Mouse (Mus musculus): ENCODE data around the gene AW822073. TPM values are rescaled to one million over a fixed set of nuclear protein-coding genes. Genes with fewer than 3 reads are reported as not detected.

The AW822073 gene
- total RNA-seq, 1 experiment = 2.2 TPM

DNA sequence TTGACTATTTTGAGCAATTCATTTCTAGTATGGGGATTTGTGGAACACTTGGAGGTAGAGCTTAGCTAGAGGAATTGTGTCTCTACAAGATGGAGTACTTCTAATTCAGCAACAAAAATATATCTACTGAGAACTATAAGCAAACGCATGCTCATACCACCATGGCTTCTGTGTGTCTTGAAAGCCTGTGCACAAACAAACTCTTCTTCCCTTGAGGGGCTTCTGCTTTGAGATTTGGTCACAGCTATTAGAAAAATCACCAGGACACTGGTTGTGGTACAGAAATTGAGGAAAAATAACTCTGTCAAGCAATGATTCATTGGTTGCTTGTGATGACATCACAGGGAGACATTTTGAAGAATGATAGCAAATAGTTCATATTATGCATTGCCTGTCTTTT is 9.4 kb downstream of the AW822073 start:
- no peak for TF ChIP-seq ZC3H11A (IDR thresholded peaks at IDR 0.05; ENCODE audit: borderline replicate concordance, low read depth, low read length)
- TF ChIP-seq ZNF384 (IDR thresholded peaks at IDR 0.05; ENCODE audit: low read depth, low read length) = no peak
- TF ChIP-seq HCFC1 (IDR thresholded peaks at IDR 0.05; ENCODE audit: borderline replicate concordance, insufficient read depth, low read length) = no peak
- TF ChIP-seq CHD2 (IDR thresholded peaks at IDR 0.05; ENCODE audit: low read depth, low read length) = no peak
- TF ChIP-seq MAFK (IDR thresholded peaks at IDR 0.05; ENCODE audit: insufficient read depth, low read depth, low read length) = no peak
- Histone ChIP-seq H3K9me3 (ENCODE audit: control insufficient read depth, insufficient read depth, low read depth, low read length) (no peaks in the 10 kb centered on the region), H3K9ac (ENCODE audit: insufficient read depth, low read depth, low read length, poor library complexity, severe bottlenecking) (no peak overlapping the region), H3K4me3 (ENCODE audit: insufficient read depth in 1 of 2, low read depth in 1 of 2, low read length in 2 of 2, poor library complexity in 1 of 2, severe bottlenecking in 1 of 2) (no peak overlapping the region), H3K27ac (ENCODE audit: insufficient read depth, low read depth, low read length, poor library complexity, severe bottlenecking) (no peak overlapping the region), H3K36me3 (ENCODE audit: control insufficient read depth, insufficient read depth, low read length, poor library complexity, severe bottlenecking) (no peaks in the 10 kb centered on the region), H3K4me1 (ENCODE audit: control insufficient read depth in 2 of 2, insufficient read depth in 2 of 2, low read length in 2 of 2, poor library complexity in 1 of 2) (no peaks in the 10 kb centered on the region)
- no peak for DNase-seq (ENCODE audit: low read depth, low spot score)
- in situ Hi-C loops (cut with MboI; ENCODE audit: low sequenced_read_pairs in 2 of 2, unreplicated experiment in 2 of 2) = no loop called here

DNA sequence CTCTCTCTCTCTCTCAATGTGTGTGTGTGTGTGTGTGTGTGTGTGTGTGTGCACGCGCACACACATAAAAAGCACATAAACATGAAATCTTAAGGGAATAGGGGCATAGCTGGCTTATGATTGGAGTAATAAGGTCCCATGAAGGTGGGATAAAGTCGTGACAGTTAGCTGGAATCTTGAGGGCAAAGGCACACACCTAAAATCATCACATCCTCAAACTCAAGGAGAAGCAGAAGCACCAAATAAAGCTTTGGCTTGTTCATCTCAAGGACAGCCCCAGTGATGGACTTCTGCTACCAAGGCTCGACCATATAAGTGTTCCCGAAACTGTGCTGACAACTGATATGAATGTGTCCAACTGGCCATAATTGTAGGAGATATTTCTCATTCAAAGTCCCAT is 9.8 kb downstream of the AW822073 start:
- Histone ChIP-seq H3K9me3 (ENCODE audit: control insufficient read depth, insufficient read depth, low read depth, low read length) (no peaks in the 10 kb centered on the region), H3K9ac (ENCODE audit: insufficient read depth, low read depth, low read length, poor library complexity, severe bottlenecking) (no peak overlapping the region), H3K36me3 (ENCODE audit: control insufficient read depth, insufficient read depth, low read length, poor library complexity, severe bottlenecking) (no peaks in the 10 kb centered on the region), H3K27ac (ENCODE audit: insufficient read depth, low read depth, low read length, poor library complexity, severe bottlenecking) (no peak overlapping the region), H3K4me1 (ENCODE audit: control insufficient read depth in 2 of 2, insufficient read depth in 2 of 2, low read length in 2 of 2, poor library complexity in 1 of 2) (no peaks in the 10 kb centered on the region), H3K4me3 (ENCODE audit: insufficient read depth in 1 of 2, low read depth in 1 of 2, low read length in 2 of 2, poor library complexity in 1 of 2, severe bottlenecking in 1 of 2) (no peak overlapping the region)
- no peak for DNase-seq (ENCODE audit: low read depth, low spot score)
- no peak for TF ChIP-seq ZC3H11A (IDR thresholded peaks at IDR 0.05; ENCODE audit: borderline replicate concordance, low read depth, low read length)
- no peak for TF ChIP-seq MAFK (IDR thresholded peaks at IDR 0.05; ENCODE audit: insufficient read depth, low read depth, low read length)
- in situ Hi-C loops (cut with MboI; ENCODE audit: low sequenced_read_pairs in 2 of 2, unreplicated experiment in 2 of 2) = no loop called here

DNA sequence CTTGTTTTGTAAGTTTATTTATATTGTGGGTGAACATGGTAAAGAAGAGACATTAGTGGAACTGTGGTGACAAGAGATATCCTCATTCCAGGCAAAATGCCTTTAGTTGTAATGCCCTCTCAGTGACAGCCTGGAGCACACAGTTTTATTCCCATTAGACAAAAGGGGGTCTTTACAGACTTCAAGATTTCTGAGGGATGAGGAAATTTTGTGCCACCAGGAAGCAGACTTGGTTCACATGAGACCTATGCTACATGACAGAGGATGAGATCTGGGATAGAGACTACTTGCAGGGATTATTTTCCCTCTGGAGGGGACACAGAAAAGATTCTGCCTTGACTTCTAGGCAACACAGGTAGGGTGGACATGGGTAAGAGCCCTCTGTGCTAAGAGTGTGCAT is 10.2 kb downstream of the AW822073 start:
- H3K36me3 ChIP-seq (ENCODE audit: control insufficient read depth, insufficient read depth, low read length, poor library complexity, severe bottlenecking) = no peaks in the 10 kb centered on the region
- no peak overlapping the region for H3K27ac ChIP-seq (ENCODE audit: insufficient read depth, low read depth, low read length, poor library complexity, severe bottlenecking)
- no peak for DNase-seq (ENCODE audit: low read depth, low spot score)
- H3K4me1 ChIP-seq (ENCODE audit: control insufficient read depth in 2 of 2, insufficient read depth in 2 of 2, low read length in 2 of 2, poor library complexity in 1 of 2) = no peaks in the 10 kb centered on the region
- TF ChIP-seq ZC3H11A (IDR thresholded peaks at IDR 0.05; ENCODE audit: borderline replicate concordance, low read depth, low read length) = no peak
- TF ChIP-seq HCFC1 (IDR thresholded peaks at IDR 0.05; ENCODE audit: borderline replicate concordance, insufficient read depth, low read length) = no peak
- no peak for TF ChIP-seq CHD2 (IDR thresholded peaks at IDR 0.05; ENCODE audit: low read depth, low read length)
- no peak for TF ChIP-seq MAFK (IDR thresholded peaks at IDR 0.05; ENCODE audit: insufficient read depth, low read depth, low read length)
- no peak for TF ChIP-seq ZNF384 (IDR thresholded peaks at IDR 0.05; ENCODE audit: low read depth, low read length)
- no peaks in the 10 kb centered on the region for H3K9me3 ChIP-seq (ENCODE audit: control insufficient read depth, insufficient read depth, low read depth, low read length)
- in situ Hi-C loops (cut with MboI; ENCODE audit: low sequenced_read_pairs in 2 of 2, unreplicated experiment in 2 of 2) = no loop called here
- no peak overlapping the region for H3K4me3 ChIP-seq (ENCODE audit: insufficient read depth in 1 of 2, low read depth in 1 of 2, low read length in 2 of 2, poor library complexity in 1 of 2, severe bottlenecking in 1 of 2)
- no peak overlapping the region for H3K9ac ChIP-seq (ENCODE audit: insufficient read depth, low read depth, low read length, poor library complexity, severe bottlenecking)

DNA sequence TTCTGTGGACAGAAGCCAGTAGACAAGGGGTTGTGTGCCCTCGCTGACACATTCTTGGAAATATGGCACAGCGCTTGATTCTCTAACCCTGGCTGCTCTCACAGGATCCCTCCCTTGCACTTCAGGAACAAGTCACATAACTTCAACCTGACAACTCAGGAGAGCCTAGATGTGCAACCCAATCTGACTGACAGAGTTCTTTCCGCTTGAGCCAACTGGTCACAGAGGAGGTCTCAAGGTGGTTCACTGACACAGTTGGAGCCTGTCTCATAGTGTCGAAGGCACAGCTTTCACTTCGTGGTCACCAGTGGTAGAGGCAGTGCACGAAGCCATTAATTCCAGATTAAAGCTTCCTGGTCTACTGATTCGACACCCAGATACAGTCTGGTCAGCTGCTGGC is 12.5 kb downstream of the AW822073 start:
- in situ Hi-C loops (cut with MboI; ENCODE audit: low sequenced_read_pairs in 2 of 2, unreplicated experiment in 2 of 2) = no loop called here
- no peaks in the 10 kb centered on the region for H3K36me3 ChIP-seq (ENCODE audit: control insufficient read depth, insufficient read depth, low read length, poor library complexity, severe bottlenecking)
- no peak overlapping the region for H3K9ac ChIP-seq (ENCODE audit: insufficient read depth, low read depth, low read length, poor library complexity, severe bottlenecking)
- DNase-seq (ENCODE audit: low read depth, low spot score) = no peak
- no peak overlapping the region for H3K4me3 ChIP-seq (ENCODE audit: insufficient read depth in 1 of 2, low read depth in 1 of 2, low read length in 2 of 2, poor library complexity in 1 of 2, severe bottlenecking in 1 of 2)
- no peak for TF ChIP-seq ZNF384 (IDR thresholded peaks at IDR 0.05; ENCODE audit: low read depth, low read length)
- TF ChIP-seq ZC3H11A (IDR thresholded peaks at IDR 0.05; ENCODE audit: borderline replicate concordance, low read depth, low read length) = no peak
- TF ChIP-seq HCFC1 (IDR thresholded peaks at IDR 0.05; ENCODE audit: borderline replicate concordance, insufficient read depth, low read length) = no peak
- TF ChIP-seq CHD2 (IDR thresholded peaks at IDR 0.05; ENCODE audit: low read depth, low read length) = no peak
- TF ChIP-seq MAFK (IDR thresholded peaks at IDR 0.05; ENCODE audit: insufficient read depth, low read depth, low read length) = no peak
- H3K27ac ChIP-seq (ENCODE audit: insufficient read depth, low read depth, low read length, poor library complexity, severe bottlenecking) = no peak overlapping the region
- no peaks in the 10 kb centered on the region for H3K9me3 ChIP-seq (ENCODE audit: control insufficient read depth, insufficient read depth, low read depth, low read length)
- no peaks in the 10 kb centered on the region for H3K4me1 ChIP-seq (ENCODE audit: control insufficient read depth in 2 of 2, insufficient read depth in 2 of 2, low read length in 2 of 2, poor library complexity in 1 of 2)

DNA sequence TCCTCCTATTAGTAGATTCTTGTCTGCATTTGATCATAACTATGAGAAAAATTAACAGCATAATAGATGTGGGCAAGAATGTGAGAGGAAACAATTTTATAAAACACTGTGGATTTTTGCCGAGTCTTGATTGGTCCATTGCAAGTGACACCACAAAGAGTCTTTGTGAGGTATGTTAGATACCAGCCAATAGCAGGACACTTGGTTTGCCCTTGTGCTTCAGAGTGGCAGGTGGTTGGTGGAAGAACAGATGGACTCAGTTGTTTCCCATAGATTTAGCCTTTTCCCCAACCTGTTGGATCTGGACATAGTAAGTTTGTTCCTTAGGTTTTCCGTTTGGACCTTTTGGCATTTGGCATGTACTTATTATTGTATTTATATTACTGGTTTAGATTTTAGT is 13.5 kb downstream of the AW822073 start:
- no peak for DNase-seq (ENCODE audit: low read depth, low spot score)
- H3K27ac ChIP-seq (ENCODE audit: insufficient read depth, low read depth, low read length, poor library complexity, severe bottlenecking) = no peak overlapping the region
- H3K9me3 ChIP-seq (ENCODE audit: control insufficient read depth, insufficient read depth, low read depth, low read length) = no peaks in the 10 kb centered on the region
- in situ Hi-C loops (cut with MboI; ENCODE audit: low sequenced_read_pairs in 2 of 2, unreplicated experiment in 2 of 2) = no loop called here
- no peaks in the 10 kb centered on the region for H3K4me1 ChIP-seq (ENCODE audit: control insufficient read depth in 2 of 2, insufficient read depth in 2 of 2, low read length in 2 of 2, poor library complexity in 1 of 2)
- TF ChIP-seq MAFK (IDR thresholded peaks at IDR 0.05; ENCODE audit: insufficient read depth, low read depth, low read length) = no peak
- no peak for TF ChIP-seq CHD2 (IDR thresholded peaks at IDR 0.05; ENCODE audit: low read depth, low read length)
- no peak for TF ChIP-seq ZNF384 (IDR thresholded peaks at IDR 0.05; ENCODE audit: low read depth, low read length)
- TF ChIP-seq HCFC1 (IDR thresholded peaks at IDR 0.05; ENCODE audit: borderline replicate concordance, insufficient read depth, low read length) = no peak
- TF ChIP-seq ZC3H11A (IDR thresholded peaks at IDR 0.05; ENCODE audit: borderline replicate concordance, low read depth, low read length) = no peak
- no peaks in the 10 kb centered on the region for H3K36me3 ChIP-seq (ENCODE audit: control insufficient read depth, insufficient read depth, low read length, poor library complexity, severe bottlenecking)
- no peak overlapping the region for H3K9ac ChIP-seq (ENCODE audit: insufficient read depth, low read depth, low read length, poor library complexity, severe bottlenecking)
- no peak overlapping the region for H3K4me3 ChIP-seq (ENCODE audit: insufficient read depth in 1 of 2, low read depth in 1 of 2, low read length in 2 of 2, poor library complexity in 1 of 2, severe bottlenecking in 1 of 2)

Measured in ES-E14 (cell line).